Mouse (Mus musculus) liver, adult 2 months (tissue): ENCODE measurements around the gene Gjc2.

Experiments used
- CTCF ChIP-seq: fragments of 200-500 bp; IDR thresholded peaks from 2 replicates; pipeline ENCODE4 v1.5.1; 2011; ENCODE audit warnings: low read depth, low read length, control low read depth
- POLR2A ChIP-seq: fragments of 200-500 bp; IDR thresholded peaks from 2 replicates; pipeline ENCODE4 v1.6.1; 2011; ENCODE audit warnings: low read length, control low read depth; ENCODE audit not compliant: insufficient read depth; ENCODE audit errors: extremely low read depth

DNA sequence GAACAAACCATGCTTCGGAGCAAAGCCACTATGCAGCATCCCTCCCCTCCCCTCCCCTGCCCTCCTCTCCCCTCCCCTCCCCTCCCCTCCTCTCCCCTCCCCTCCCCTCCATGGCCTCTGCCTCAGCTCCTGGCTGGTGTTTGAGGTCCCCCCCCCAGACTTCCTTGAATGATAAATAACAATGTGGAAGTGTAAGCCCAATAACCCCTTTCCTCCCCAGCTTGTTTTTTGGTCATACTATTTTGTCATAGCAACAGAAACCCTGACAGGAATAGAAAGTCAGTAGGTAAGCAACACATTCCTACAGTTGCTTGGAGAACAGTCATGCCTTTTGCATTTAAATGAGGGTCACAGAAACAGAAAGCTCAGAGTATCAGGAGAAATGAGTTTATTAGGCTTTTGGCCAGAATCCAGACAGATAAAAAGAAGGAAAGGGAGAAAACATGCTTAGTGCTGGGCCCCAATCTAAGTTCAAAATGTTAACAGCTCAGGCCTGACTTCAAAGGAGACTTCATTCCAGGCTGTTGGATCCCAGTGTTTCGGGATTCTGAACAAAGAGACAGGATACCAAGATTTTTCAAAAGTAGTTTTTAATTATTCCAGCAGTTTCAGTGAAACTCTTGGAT lies 17.3 kb downstream of the Gjc2 start:
- no peak for TF ChIP-seq CTCF
- no peak for TF ChIP-seq POLR2A
